Mouse (Mus musculus) heart, adult 2 months (tissue): Measurements from ENCODE around the gene 4930548H24Rik.

ENCODE experiments used
- CTCF ChIP-seq: fragments of 200-600 bp; IDR thresholded peaks from 2 replicates; pipeline ENCODE4 v1.8.1; 2022; ENCODE audit warnings: antibody characterized with exemption, mild to moderate bottlenecking, moderate library complexity
- POLR2A ChIP-seq: fragments of 200-500 bp; IDR thresholded peaks from 2 replicates; pipeline ENCODE4 v1.6.1; 2011; ENCODE audit warnings: mild to moderate bottlenecking, low read depth, low read length, control low read depth; ENCODE audit not compliant: insufficient read depth

DNA sequence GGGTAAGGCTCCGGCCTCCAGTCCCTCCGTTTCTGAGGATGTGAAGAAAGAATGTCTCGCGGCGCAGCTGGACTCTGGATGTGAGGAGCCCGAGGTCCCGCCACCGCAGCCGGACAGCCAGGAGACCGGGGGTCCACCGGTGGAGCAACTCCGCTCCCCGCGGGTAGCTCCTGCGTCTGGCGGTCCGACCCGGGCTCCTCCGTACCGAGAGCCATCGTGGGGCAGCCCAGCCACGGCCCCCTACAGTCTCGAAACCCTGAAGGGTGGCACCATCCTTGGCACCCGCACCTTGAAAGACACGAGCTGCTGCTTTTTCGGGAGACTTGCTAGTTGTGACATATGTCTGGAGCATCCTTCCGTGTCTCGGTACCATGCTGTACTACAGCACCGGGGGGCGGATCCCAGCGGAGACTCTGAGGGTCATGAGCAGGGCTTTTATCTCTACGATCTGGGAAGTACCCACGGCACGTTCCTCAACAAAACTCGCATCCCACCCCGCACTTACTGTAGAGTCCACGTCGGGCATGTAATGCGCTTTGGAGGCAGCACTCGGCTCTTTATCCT lies 41.7 kb downstream of the 4930548H24Rik start:
- TF ChIP-seq CTCF (no peak), POLR2A (no peak)
